In genomic region chr13:43236630-43237029, GRCm38 (mm10) we compare ENCODE assay signal across 10 mouse cellular contexts.
DNase-seq lines count a peak whose midpoint lies in the region; ATAC-seq lines count a peak whose summit lies in the region.
"Had no signal": no experiment of that assay in that cellular context is flagged by ENCODE, and none has a peak within 500 bp of the region (broad histone marks: within the 10 kb centered on the region; RNA-seq: fewer than 3 reads in every experiment).

No protein-coding gene starts in this region.

- no peak overlapping the region for H3K4me2 ChIP-seq in kidney, embryonic 14.5 days (replicated peaks; ENCODE audit: low read depth, low read length)
- H3K4me2 ChIP-seq in heart, embryonic 11.5 days = no peak overlapping the region
- H3K4me2 ChIP-seq: limb, embryonic 13.5 days; stomach, embryonic 15.5 days had no signal

- peak; percentile 50 for DNase-seq in kidney, adult 11 months
- DNase-seq in kidney, adult 9 months = peak; percentile 60
- DNase-seq in lung, postnatal 14 days = peak; percentile 65
- no peak for DNase-seq in frontal cortex, postnatal 10 days (ENCODE audit: low spot score in 2 of 2)
- no peak for DNase-seq in layer of hippocampus, adult 18-20 months (ENCODE audit: low spot score in 2 of 2)
- no peak for DNase-seq in urinary bladder, postnatal 25 days (ENCODE audit: low spot score)

- no peak overlapping the region for H3K4me3 ChIP-seq in kidney, embryonic 14.5 days (ENCODE audit: low read length)
- H3K4me3 ChIP-seq in heart, embryonic 11.5 days (ENCODE audit: low read depth, low read length) = no peak overlapping the region
- H3K4me3 ChIP-seq: limb, embryonic 13.5 days; stomach, embryonic 15.5 days had no signal

- no peaks in the 10 kb centered on the region for H3K36me3 ChIP-seq in kidney, embryonic 14.5 days (ENCODE audit: control insufficient read depth, insufficient read depth, low read length)
- no peaks in the 10 kb centered on the region for H3K36me3 ChIP-seq in heart, embryonic 11.5 days (ENCODE audit: control insufficient read depth, insufficient read depth, low read length)
- H3K36me3 ChIP-seq: limb, embryonic 13.5 days; stomach, embryonic 15.5 days had no signal

- no peak for ATAC-seq in kidney, embryonic 14.5 days (ENCODE audit: low FRiP score, low TSS enrichment)
- ATAC-seq in heart, embryonic 11.5 days (replicated peaks; ENCODE audit: insufficient number of reproducible peaks, low FRiP score, low TSS enrichment) = no peak

- H3K4me1 ChIP-seq in kidney, embryonic 14.5 days (ENCODE audit: control insufficient read depth, insufficient read depth, low read length) = peaks cover 14% of the 10 kb centered on the region; the same call in 1 of the 2 replicates
- H3K4me1 ChIP-seq in heart, embryonic 11.5 days (ENCODE audit: control insufficient read depth, insufficient read depth, low read length) = peaks cover 68% of the 10 kb centered on the region

- H3K9ac ChIP-seq in kidney, embryonic 14.5 days (ENCODE audit: low read depth, low read length) = no peak overlapping the region
- H3K9ac ChIP-seq in heart, embryonic 11.5 days (ENCODE audit: low read depth, low read length) = no peak overlapping the region
- H3K9ac ChIP-seq: limb, embryonic 13.5 days; stomach, embryonic 15.5 days had no signal

- no peak overlapping the region for H3K27ac ChIP-seq in kidney, embryonic 14.5 days (ENCODE audit: low read depth, low read length)
- H3K27ac ChIP-seq in heart, embryonic 11.5 days (ENCODE audit: low read depth, low read length) = peak overlapping the region; percentile 74
- H3K27ac ChIP-seq: limb, embryonic 13.5 days; stomach, embryonic 15.5 days had no signal

- no peaks in the 10 kb centered on the region for H3K9me3 ChIP-seq in kidney, embryonic 14.5 days (ENCODE audit: control insufficient read depth, low read length)
- H3K9me3 ChIP-seq in heart, embryonic 11.5 days (replicated peaks; ENCODE audit: control insufficient read depth, low read length) = no peaks in the 10 kb centered on the region
- H3K9me3 ChIP-seq: limb, embryonic 13.5 days; stomach, embryonic 15.5 days had no signal

- 68% methylated on average over 6 of the region's 6 CpGs for WGBS in kidney, embryonic 14.5 days
- 27% methylated on average over 6 of the region's 6 CpGs for WGBS in heart, embryonic 11.5 days (ENCODE audit: insufficient replicate concordance)

- H3K27me3 ChIP-seq in kidney, embryonic 14.5 days (ENCODE audit: control insufficient read depth, insufficient read depth, low read length) = no peaks in the 10 kb centered on the region
- no peaks in the 10 kb centered on the region for H3K27me3 ChIP-seq in heart, embryonic 11.5 days (ENCODE audit: control insufficient read depth, insufficient read depth, low read length)
- H3K27me3 ChIP-seq: limb, embryonic 13.5 days; stomach, embryonic 15.5 days had no signal

Comparison
In these comparisons a context has a peak if more than half of its experiments do, and no peak if none do; other contexts are left out.
1. DNase-seq: peak in kidney, adult 11 months (single experiment), kidney, adult 9 months (single experiment) and lung, postnatal 14 days (single experiment); none in frontal cortex, postnatal 10 days (0 of 2), layer of hippocampus, adult 18-20 months (0 of 2) and urinary bladder, postnatal 25 days (single experiment).